Mouse (Mus musculus): Measurements from ENCODE around the gene F5. TPM values are rescaled to one million over a fixed set of nuclear protein-coding genes. Genes with fewer than 3 reads are reported as not detected.

Gene F5
- total RNA-seq, 2 experiments from 2014 or later = 1.7 to 2.4 TPM

DNA sequence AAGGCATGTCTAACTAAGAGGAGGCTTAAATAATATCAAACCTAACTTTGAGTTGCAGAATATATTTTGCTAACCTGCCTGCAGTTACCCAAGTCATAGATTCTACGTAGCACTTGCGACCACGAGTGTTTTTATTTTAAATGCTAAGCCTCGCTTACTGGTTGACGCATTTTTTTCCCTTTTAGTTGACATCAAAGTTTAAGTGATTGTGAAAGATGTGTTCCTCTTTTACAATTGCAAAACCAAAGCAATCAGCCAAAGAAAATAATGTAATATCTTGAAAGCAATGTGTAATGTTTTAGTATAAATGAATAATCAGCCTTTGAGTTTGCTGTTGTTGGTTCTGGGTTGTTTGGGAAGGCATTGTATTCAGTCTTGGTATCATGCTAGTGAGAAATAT, 1.2 kb downstream of the F5 start:
- intact Hi-C loops (cut with DNase I) = no loop called here
- DNase-seq = no peak

DNA sequence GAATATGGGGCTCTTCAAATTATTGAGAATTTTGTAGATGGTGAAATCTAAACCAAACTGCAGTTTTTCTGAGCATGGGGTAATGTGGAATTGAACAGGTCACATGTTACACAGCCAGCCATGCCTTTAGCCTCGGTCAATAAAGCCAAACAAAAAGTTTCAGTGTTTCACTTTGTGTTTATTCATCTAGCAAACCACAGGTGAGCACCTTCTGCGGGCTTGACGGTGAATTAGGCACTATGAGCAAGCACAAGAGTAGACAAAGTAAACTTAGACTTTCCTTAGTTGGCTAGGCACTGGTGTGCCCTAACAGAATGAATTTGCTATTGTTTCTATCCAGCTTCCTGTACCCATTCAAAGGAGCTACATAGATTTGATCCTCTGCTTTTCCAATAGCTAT, 3.3 kb downstream of the F5 start:
- no peak for DNase-seq
- intact Hi-C loops (cut with DNase I) = no loop called here

DNA sequence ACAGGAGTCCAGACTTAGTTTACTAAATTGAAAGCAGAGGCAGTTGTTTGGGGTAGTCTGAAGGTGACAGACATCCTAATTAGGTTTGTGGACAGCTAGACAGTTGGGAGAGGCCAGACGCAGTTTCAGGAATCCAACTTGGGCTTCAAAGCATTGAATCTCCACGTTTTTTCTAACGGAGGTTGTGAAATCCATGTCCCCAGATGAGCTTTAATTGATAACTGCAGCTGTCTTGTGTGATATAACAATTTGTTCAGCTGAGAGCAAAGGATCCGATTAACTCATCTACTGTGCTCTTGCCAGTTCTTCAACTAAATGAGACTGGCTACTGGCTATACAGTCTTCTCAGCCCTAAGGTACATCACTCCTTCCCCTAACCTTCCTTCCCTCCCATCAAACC, 6.9 kb downstream of the F5 start:
- DNase-seq = no peak
- intact Hi-C loops (cut with DNase I) = no loop called here

DNA sequence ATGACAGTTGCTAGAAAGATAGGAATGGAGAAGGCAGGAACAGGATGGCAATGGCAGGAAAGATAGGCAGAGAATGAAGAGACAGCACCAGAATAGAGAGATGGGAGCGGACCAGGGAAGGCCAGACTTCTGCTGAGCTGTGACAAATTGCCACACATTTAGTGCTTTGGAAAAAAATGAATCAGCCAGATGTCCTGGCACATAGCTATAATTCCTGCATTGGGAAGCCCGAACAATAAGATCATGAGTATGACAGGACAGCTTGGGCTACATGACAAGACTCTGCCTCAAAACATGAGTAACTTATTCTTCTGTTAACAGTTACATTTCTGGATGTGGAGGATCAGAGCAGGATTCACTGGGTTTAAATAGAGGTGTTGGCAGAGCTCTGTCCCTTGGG, 8.1 kb downstream of the F5 start:
- peak in 1 of 2 experiments; percentile 17 for DNase-seq
- intact Hi-C loops (cut with DNase I) = no loop called here

DNA sequence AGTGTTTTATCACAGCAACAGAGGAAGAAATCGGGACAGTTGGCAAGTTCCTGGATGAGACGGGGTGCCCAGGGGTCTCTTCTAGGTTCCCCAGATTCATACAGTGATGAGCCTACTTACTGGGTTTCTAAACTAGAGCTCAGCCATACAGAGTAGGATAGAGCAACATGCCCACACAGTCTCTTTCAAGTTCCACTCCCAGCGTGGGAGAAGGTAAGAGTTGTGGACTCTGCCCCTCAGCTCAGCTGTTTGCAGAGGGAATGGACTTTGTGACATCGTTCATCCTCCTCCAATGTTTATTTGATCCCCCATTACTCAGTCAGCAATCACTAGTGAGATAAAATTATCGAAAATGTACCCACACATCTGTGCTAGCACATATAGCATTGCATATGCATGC, 11.1 kb downstream of the F5 start:
- DNase-seq = no peak
- intact Hi-C loops (cut with DNase I) = no loop called here

DNA sequence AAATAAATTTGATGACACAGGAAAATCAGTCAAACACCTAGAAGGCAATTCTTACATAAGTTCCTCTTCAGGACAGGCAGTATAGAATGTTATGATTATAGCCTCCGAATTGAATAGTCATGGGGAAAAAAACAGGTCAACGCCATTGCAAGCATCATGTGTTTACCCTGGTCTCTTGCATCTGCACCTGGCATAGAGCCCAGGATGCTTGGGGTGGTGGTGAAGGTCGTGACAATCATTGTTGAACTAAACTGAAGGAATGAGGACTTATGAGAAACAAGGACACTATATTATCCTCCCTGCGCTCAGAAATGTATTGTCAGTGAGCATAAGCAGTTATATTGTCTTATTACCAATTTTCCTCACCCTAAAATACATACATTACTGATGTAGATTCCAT, 17.2 kb downstream of the F5 start:
- no peak for DNase-seq
- intact Hi-C loops (cut with DNase I) = no loop called here

DNA sequence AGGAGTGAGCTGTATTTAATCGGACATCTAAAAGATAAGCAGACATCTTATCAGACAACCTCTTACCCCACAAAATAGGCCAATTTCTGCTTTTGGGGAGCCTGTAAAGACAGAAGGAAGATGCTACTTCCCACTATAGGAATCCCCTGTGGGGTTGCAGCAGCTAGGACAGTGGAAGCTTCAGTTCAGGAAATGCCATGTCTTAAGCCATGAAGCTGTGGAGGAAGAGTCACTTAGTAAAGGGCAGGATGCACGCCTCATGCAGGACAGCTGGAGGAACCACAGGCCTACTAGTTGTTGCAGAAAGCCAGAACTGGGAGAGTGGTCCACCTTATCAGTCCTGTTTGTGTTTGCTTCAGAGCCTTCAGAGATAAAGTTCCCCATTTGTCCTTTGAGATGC, 18.8 kb downstream of the F5 start:
- intact Hi-C loops (cut with DNase I) = no loop called here
- DNase-seq = no peak

DNA sequence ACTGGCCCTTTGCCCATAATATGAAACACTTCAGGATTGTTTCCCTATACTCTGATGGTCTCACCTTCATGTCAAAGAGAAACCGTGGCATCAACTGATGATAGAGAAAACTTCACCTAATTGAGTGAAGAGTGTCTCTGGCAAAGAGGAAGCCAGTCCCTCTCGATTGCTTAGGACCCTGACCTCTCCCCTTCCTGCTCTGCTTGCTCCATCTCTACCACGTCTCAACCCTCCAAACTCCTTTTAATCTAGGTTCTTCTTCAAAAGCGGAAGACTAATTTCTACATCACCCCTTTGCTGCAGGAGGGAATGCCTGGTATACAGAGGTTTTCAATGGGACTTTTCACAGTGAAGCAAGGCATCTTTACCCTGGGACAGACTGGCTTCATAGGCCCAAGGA, 21.5 kb downstream of the F5 start:
- intact Hi-C loops (cut with DNase I) = no loop called here
- no peak for DNase-seq

DNA sequence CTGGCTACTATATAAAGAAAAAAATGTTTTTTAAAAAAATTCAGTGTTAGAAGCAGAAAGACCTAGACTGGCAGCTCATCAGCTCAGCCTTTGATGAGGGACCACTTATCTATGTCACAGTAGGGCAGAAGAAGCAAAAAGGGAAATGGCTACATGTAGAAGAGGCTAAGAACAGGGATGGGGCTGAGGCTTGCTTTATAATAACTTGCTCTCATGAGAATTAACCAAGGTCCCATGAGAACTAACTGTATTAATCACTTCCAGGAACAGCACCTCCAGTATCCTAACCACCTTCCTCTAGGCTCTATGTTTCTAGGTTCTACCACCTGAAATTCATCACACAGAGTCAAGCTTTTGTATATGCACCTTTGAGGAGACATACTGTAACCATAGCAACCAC, 25.2 kb downstream of the F5 start:
- intact Hi-C loops (cut with DNase I) = no loop called here
- DNase-seq = no peak

DNA sequence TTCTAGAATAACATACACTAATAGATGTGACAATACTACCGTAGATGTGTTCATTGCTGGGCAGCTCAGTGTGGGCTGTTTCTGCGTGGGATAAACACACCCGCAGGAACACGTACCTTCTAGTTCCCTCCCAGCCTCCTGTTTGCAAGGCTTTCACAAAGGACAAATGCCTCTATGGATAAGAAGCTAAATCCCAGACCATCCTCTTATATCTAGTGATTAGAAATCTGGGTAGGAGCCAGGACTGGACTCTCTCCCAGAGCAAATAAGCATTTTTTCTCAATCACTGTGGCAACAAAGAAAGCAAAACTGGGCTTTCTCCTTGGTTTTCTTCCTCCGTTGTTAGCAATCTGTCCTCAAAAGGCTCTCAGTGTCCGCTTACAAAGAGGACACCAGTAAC, 26.8 kb downstream of the F5 start:
- intact Hi-C loops (cut with DNase I) = no loop called here
- peak in 1 of 2 experiments; percentile 15 for DNase-seq

DNA sequence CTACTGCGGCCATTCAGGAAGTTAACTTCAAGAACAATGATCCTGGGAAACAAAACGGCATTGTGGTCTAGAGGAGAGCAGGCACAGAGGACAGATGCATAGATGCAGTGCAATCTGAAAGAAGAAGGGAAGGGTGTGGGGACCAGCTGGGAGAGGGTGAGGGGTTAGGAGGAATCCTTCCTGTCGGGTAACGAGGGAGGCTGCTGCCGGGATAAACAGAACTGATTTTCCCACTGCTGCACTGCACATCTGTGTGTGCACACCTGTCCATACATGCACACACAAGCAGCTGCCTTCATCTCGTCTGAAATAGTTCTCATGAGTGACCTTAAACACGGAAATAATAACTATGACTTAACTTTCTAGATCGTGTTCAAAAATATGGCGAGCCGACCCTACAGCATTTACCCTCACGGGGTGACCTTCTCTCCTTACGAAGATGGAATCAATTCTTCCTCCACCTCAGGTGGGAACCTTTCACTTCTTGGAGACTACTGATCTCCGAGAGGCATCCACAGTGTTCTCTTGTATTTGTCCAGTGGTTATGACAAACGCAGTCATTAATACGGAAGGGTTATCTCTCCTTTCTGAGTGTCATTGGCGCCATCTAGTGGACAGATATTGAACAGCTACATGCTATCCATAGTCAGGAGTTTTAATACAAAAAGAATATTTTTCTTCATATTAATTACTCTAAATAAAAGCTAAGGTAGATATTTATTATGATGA, 32.7 kb downstream of the F5 start:
- intact Hi-C loops (cut with DNase I) = no loop called here
- peak; percentile 53 to 76 for DNase-seq

DNA sequence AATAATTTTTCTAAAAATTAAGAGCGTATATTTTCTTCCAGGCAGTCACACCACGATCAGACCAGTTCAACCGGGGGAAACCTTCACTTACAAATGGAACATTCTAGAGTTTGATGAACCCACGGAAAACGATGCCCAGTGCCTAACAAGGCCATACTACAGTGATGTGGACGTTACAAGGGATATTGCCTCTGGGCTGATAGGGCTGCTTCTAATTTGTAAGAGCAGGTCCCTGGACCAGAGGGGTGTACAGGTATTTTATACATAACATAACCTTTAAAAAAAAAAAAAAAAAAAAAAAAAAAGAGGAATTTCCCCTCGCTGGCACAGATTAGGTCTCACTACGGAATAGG, 33.2 kb downstream of the F5 start:
- intact Hi-C loops (cut with DNase I) = no loop called here
- no peak for DNase-seq

DNA sequence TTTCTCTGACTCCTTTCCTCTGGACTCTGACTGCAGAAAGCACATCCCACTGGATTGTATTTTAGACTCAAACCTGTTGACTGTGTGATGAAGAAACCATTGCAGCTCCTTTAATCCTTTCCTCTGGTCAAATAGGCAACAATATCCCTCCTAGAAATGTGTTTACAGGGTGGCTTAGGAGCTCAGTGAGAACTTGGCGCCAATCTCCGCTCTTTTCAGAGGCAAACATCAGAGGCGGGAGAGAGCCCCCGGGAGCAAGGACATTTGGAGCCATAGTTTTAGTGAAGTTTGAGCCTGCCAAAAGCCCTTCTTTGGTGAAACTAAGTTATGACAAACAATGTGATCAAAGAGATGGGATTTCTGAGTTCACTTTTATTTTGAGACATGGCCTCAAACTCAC, 33.7 kb downstream of the F5 start:
- no peak for DNase-seq
- intact Hi-C loops (cut with DNase I) = no loop called here

DNA sequence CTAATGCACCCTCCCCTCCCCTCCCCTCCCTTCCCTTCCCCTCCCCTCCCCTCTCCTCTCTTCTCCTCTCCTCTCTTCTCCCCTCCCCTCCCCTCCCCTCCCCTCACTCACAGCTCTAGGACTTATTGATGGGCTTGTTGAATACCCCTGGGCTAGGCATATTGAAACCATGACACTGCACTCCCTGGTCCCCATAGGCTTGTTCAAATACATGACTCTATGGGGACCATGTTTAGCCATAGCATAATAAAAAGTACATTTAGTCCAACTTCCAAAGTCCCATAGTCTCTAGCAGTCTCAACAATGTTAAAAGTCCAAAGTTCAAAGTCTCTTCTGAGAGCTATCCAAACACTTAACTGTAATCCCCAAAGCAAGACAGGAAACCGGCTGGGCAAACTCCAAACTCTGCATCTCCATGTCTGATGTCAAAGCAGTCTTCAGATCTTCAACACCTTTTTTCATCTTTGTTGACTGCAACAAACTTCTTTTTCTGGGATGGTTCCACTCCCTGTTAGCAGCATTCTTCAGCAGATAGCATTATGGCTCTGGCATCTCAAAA, 35.4 kb downstream of the F5 start:
- intact Hi-C loops (cut with DNase I) = no loop called here
- DNase-seq = no peak

DNA sequence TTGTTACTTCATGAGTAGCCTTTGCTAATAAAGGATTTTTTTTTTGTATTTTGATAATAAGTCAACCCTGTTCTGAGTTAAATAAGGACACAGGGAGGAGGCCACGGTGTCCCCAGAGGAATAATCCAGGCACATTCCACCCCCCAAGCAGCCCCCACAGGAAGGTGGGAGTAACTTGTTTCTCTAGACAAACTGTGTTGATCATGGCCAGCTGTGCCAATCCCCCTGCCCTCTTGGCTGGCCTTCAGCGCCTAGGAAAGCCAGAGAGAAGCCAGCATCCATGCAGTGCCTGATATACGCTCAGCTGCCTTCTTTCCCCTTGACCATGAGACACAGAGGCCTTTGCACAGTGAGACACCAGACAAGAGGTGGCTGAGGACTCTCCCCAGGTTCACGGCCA, 47.9 kb downstream of the F5 start:
- no peak for DNase-seq
- intact Hi-C loops (cut with DNase I) = no loop called here

DNA sequence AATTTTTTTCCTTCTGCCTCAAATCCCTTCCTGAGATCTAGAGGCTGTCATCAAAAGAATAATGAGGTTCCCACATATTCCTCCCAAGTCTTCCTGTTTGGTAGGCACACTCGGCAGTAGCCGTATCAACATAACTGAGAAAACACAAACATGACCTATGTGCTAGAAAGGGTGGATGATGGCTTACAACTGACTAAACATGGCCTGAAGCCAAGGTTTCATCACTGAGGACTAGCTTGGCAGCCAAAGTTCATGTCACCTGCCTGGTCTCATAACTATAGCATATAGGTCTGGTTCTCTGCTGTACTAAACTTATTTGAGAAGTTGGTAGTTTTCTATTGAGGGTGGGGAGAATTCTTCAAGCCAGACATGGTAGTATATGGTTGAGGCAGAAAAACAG, 56.8 kb downstream of the F5 start:
- DNase-seq = no peak

DNA sequence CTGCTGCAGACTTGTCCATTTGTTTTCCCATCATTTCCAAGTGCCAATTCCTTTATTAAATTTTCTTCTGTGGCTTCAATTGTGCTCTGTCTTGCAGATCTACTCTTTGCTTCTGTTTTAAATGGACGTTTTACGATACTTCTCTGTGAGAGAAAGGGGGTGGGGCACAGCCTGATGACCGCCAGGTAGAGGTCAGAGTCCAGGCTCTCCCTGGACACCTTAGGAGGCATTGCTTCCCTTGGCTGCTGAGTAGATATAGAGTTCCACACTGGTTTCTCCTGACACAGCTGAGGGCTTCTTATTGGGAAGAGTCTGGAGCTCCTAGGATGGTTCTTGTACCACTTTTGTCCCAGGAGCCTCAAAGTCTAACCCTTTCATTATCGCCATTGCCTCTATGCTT, 59.3 kb downstream of the F5 start:
- intact Hi-C loops (cut with DNase I) = no loop called here
- DNase-seq = no peak

More for the DNA sequence above, 56.8 kb downstream of the F5 start:
- intact Hi-C loops (cut with DNase I) = no loop called here

DNA sequence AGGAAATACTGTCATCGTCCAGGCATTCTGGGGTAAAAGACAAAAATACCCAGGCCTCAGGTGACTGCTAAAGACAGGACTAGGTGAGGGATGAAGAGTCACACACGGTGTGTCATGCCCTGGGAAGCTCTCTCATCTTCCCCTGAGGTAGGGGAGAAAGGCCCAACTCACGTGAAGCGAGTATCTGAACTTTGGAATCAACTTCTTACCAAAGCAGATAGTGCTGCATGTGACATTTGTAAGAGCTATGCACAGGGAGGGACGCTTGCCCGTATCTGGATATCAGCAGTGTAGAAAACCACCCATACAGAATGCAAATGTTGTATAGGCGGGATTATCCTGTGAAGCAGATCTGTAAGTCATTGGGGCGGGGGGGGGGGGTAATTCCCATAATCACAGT, 61.0 kb downstream of the F5 start:
- intact Hi-C loops (cut with DNase I) = no loop called here
- DNase-seq = no peak

DNA sequence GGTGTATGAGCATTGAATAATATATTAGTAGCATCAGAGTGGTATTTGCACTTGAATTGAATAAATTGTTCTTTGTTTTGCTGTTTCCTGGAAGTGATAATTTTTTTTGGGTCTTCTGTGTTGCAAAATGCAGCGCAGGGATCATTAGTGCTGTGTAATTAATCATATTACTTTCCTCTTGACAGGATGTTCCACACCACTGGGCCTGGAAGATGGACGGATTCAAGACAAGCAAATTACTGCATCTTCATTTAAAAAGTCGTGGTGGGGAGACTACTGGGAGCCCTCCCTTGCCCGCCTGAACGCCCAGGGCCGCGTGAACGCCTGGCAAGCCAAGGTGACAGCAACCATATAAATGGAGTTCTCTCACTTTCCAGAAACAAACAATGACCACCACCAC, 62.6 kb downstream of the F5 start:
- intact Hi-C loops (cut with DNase I) = no loop called here
- no peak for DNase-seq

DNA sequence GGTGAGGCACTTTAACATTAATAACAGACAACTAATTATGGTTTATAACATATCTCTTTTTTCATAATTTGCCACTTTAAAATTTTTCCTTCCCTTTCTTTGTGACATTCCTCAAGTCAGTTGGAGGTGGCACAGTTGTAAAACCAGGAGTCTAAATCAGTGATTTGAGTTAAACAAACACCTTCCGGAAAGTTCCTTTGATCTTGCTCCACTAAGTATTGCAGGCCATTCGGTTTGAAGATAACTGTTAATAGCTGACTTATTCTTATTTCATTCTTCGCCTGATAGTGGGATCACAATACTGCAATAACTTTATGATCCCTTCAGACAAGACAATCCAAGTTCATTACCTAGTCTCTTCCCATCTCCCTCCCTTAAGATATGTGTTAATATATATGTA, 63.5 kb downstream of the F5 start:
- intact Hi-C loops (cut with DNase I) = no loop called here

DNA sequence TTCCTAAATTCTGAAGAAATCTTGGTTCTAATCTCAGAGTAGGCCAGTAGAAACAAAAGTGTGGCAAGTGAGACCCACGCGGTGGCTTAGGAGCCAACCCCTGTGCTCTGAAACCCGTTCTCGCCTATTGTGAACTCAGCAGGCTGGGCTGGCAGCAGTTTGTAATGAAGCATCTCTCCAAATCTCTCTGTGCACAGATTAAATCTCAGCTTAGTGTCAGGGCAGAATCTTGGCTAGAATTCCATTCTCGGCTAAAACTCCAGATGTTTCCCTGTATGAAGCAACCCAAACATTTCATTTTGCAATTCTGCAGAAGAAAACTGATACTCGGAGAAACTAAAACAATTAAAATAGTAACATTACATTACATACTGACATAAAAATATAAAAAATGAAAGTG, 63.9 kb downstream of the F5 start:
- intact Hi-C loops (cut with DNase I) = no loop called here
- no peak for DNase-seq

More for the DNA sequence above, 63.5 kb downstream of the F5 start:
- no peak for DNase-seq

DNA sequence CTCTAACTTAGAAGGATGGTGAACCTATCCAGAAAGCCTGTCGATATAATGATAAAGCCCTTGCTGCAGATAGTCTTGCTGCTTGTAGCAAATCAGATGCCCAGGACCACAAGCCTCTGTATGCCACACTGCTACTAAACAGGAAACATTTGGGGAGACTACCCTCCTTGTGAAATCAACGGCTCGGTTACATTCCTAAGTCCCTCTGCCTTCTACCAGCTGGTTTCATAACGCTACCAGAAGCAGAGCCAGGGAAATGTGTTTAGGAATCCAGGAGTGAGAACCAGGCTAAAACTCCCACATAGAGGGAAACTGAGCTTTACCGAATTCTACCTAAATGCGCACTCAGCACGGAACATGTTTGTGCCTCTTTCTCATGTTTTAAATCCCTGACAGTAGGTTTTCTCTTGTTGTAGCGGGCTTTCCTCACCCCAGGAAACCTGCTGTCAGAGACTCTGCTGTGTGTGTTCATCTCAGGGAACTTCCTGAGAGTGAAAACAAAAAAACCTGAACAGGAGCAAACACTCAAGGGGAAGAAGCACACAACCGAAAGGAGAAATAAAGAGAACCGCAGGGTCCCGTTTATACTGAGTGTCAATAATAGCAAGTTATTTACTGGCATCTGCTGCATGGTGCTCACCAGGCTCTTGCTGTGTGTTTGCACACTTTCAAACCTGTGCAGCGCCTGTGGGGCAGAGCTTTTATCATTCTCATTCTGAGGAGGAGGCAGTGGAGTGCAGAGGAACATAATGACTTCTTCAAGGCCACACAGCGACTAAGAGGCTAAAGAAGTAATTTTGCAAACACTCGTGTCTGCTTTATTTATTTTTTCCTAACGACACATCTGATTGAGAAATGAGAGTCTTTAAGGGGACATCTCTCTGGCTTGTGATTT, 66.4 kb downstream of the F5 start:
- intact Hi-C loops (cut with DNase I) = no loop called here
- DNase-seq = no peak

Data from heart, postnatal 14 days (tissue).